Mouse (Mus musculus) olfactory bulb, adult 2 months (tissue): ENCODE results near the gene Psmd5. TPM values are rescaled to one million over a fixed set of nuclear protein-coding genes. Genes with fewer than 3 reads are reported as not detected.
"Not testable (repeated sequence)": the region's sequence is repeated elsewhere in the genome, so short reads cannot be mapped to it uniquely, and the experiment has no call there.

Source experiments
- H3K27ac ChIP-seq: fragments of 200-500 bp; 2 replicates; pipeline ENCODE4 v1.5.1; 2012; ENCODE audit warnings: low read depth, low read length; ENCODE audit not compliant: insufficient read depth
- H3K4me1 ChIP-seq: fragments of 200-500 bp; 2 replicates; pipeline ENCODE4 v1.6.1; 2012; ENCODE audit warnings: low read length; ENCODE audit not compliant: control insufficient read depth, insufficient read depth
- H3K4me3 ChIP-seq: fragments of 200-500 bp; 2 replicates; pipeline ENCODE4 v1.5.1; 2012; ENCODE audit warnings: mild to moderate bottlenecking, low read depth, low read length, moderate library complexity; ENCODE audit not compliant: insufficient read depth
- CTCF ChIP-seq: fragments of 200-500 bp; IDR thresholded peaks from 2 replicates; pipeline ENCODE4 v1.5.1; 2012; ENCODE audit warnings: low read depth, mild to moderate bottlenecking, low read length, moderate library complexity; ENCODE audit not compliant: insufficient read depth
- POLR2A ChIP-seq: fragments of 200-500 bp; IDR thresholded peaks from 2 replicates; pipeline ENCODE4 v1.6.1; 2012; ENCODE audit warnings: mild to moderate bottlenecking, low read depth, low read length, moderate library complexity; ENCODE audit not compliant: insufficient read depth
- WGBS: fragments of 180-500 bp; shearing (Covaris S2); methylation state at CpG from one replicate; pipeline ENCODE4 v1.1.7; 2018; 5-methylcytosine and 5-hydroxymethylcytosine counted together
- polyA plus RNA-seq: library from polyadenylated mRNA; stranded (reverse); fragments of >200 nt; gene quantifications from 2 replicates; pipeline ENCODE4 v1.2.4, GENCODE M21; 2012; ENCODE audit warnings: low replicate concordance; ENCODE audit not compliant: missing spikeins, insufficient read depth, insufficient read length

Gene Psmd5
- polyA plus RNA-seq, 1 experiment, result not detected

GRCm38 (mm10) chr2:34870520-34871474, 4.0 kb downstream of the Psmd5 start:
- TF ChIP-seq POLR2A (peak; percentile 93), CTCF (no peak)
- Histone ChIP-seq H3K4me3 (peak overlapping the region; percentile 66), H3K4me1 (peaks cover 4% of the 10 kb centered on the region; the same call in 1 of the 2 replicates), H3K27ac (peak overlapping the region; percentile 93)
- WGBS, result under 1% methylated on average over 67 of the region's 67 CpGs

GRCm38 (mm10) chr2:34869680-34870079, 5.1 kb downstream of the Psmd5 start:
- TF ChIP-seq CTCF (no peak), POLR2A (no peak)
- Histone ChIP-seq H3K4me1 (peaks cover 4% of the 10 kb centered on the region; the same call in 1 of the 2 replicates), H3K4me3 (no peak overlapping the region), H3K27ac (no peak overlapping the region)
- WGBS, result 22% methylated on average over 5 of the region's 5 CpGs

- no peaks in the 10 kb centered on the region for H3K4me1 ChIP-seq
- no peak overlapping the region for H3K27ac ChIP-seq
- WGBS, result 91% methylated on average over 8 of the region's 8 CpGs
- no peak overlapping the region for H3K4me3 ChIP-seq
- no peak for TF ChIP-seq POLR2A
- no peak for TF ChIP-seq CTCF
Measured at GRCm38 (mm10) chr2:34857728-34858127, 17.0 kb downstream of the Psmd5 start.

GRCm38 (mm10) chr2:34855265-34855664, 19.5 kb downstream of the Psmd5 start:
- TF ChIP-seq CTCF (no peak), POLR2A (no peak)
- WGBS, result 93% methylated on average over 4 of the region's 4 CpGs
- Histone ChIP-seq H3K4me3 (no peak overlapping the region), H3K27ac (no peak overlapping the region), H3K4me1 (no peaks in the 10 kb centered on the region)

GRCm38 (mm10) chr2:34847702-34848101, 27.1 kb downstream of the Psmd5 start:
- no peak for TF ChIP-seq POLR2A
- no peak for TF ChIP-seq CTCF
- Histone ChIP-seq H3K4me3 (no peak overlapping the region), H3K27ac (no peak overlapping the region), H3K4me1 (no peaks in the 10 kb centered on the region)
- 97% methylated on average over 1 of the region's 1 CpGs for WGBS

- Histone ChIP-seq H3K4me1 (no peaks in the 10 kb centered on the region), H3K4me3 (no peak overlapping the region), H3K27ac (no peak overlapping the region)
- TF ChIP-seq POLR2A (no peak), CTCF (no peak)
- WGBS, result 79% methylated on average over 11 of the region's 11 CpGs
Measured at GRCm38 (mm10) chr2:34843211-34843939, 31.4 kb downstream of the Psmd5 start.

- Histone ChIP-seq H3K4me1 (no peaks in the 10 kb centered on the region), H3K4me3 (no peak overlapping the region), H3K27ac (no peak overlapping the region)
- WGBS, result 73% methylated on average over 8 of the region's 8 CpGs
- TF ChIP-seq POLR2A (no peak), CTCF (no peak)
Measured at GRCm38 (mm10) chr2:34841706-34842105, 33.1 kb downstream of the Psmd5 start.

GRCm38 (mm10) chr2:34840143-34840542, 34.6 kb downstream of the Psmd5 start:
- H3K4me1 ChIP-seq, H3K4me3 ChIP-seq: not testable (repeated sequence)
- 78% methylated on average over 5 of the region's 5 CpGs for WGBS

GRCm38 (mm10) chr2:34835669-34836068, 39.1 kb downstream of the Psmd5 start:
- Histone ChIP-seq H3K27ac (no peak overlapping the region), H3K4me1 (no peaks in the 10 kb centered on the region), H3K4me3 (no peak overlapping the region)
- TF ChIP-seq POLR2A (no peak), CTCF (no peak)
- 71% methylated on average over 3 of the region's 3 CpGs for WGBS

More at GRCm38 (mm10) chr2:34840143-34840542, 34.6 kb downstream of the Psmd5 start:
- not testable (repeated sequence) for H3K27ac ChIP-seq
